Mouse (Mus musculus) midbrain, embryonic 15.5 days (tissue): ENCODE measurements at regions not wholly inside any gene's neighbourhood (a gene's known extent, or its start where the extent isn't known, plus 50 kb on each side); places are given as distances from the start of the nearest gene placed in this dataset.

Experiments used
- ATAC-seq: fragments of 200-750 bp; cut with Nextera tagmentation; replicated peaks from 2 replicates; pipeline ENCODE4 v1.8.0; 2017; ENCODE audit warnings: moderate TSS enrichment
- H3K27ac ChIP-seq: fragments of 300-500 bp; sonication (generic); 2 replicates; pipeline ENCODE4 v1.5.1; 2015; ENCODE audit warnings: mild to moderate bottlenecking, inconsistent platforms
- H3K27me3 ChIP-seq: fragments of 300-500 bp; sonication (generic); replicated peaks from 2 replicates; pipeline ENCODE4 v1.6.1; 2015; ENCODE audit warnings: inconsistent platforms
- H3K36me3 ChIP-seq: fragments of 300-500 bp; sonication (generic); replicated peaks from 2 replicates; pipeline ENCODE4 v1.6.1; 2015; ENCODE audit warnings: inconsistent platforms
- H3K4me1 ChIP-seq: fragments of 300-500 bp; sonication (generic); 2 replicates; pipeline ENCODE4 v1.6.1; 2015; ENCODE audit warnings: inconsistent platforms
- H3K4me2 ChIP-seq: fragments of 300-500 bp; sonication (generic); 2 replicates; pipeline ENCODE4 v1.6.1; 2015; ENCODE audit warnings: inconsistent platforms, mild to moderate bottlenecking, moderate library complexity
- H3K4me3 ChIP-seq: fragments of 300-500 bp; sonication (generic); 2 replicates; pipeline ENCODE4 v1.5.1; 2015; ENCODE audit warnings: mild to moderate bottlenecking, inconsistent platforms
- H3K9ac ChIP-seq: fragments of 300-500 bp; sonication (generic); 2 replicates; pipeline ENCODE4 v1.6.1; 2015; ENCODE audit warnings: mild to moderate bottlenecking, inconsistent platforms
- H3K9me3 ChIP-seq: fragments of 300-500 bp; sonication (generic); 2 replicates; pipeline ENCODE4 v1.6.1; 2016; ENCODE audit warnings: inconsistent platforms
- WGBS: fragments of 180-500 bp; shearing (Covaris S2); methylation state at CpG from one replicate; pipeline ENCODE4 v1.1.7; 2015; ENCODE audit warnings: mixed read lengths; 5-methylcytosine and 5-hydroxymethylcytosine counted together

DNA sequence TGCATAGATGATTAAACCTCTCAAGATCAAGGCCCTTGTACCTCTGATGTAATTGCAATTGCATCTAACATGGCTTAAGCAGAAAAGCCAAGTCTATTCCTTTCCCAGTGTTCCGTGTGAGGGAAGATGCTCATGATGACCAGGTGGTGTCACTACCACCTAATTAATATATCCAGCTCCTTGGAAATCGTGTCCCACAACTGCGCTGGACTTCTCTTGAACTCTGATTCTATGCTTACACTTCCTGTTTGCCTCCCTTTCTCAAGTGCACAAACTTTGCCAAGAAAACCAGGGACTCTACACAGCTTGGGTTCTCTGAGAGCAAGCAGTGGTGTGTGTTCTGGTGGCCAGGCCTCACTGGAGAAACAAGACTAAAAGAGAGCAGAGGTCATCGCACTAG is 58.0 kb upstream of the Slc1a1 start:
- H3K36me3 ChIP-seq = no peaks in the 10 kb centered on the region
- no peak overlapping the region for H3K9ac ChIP-seq
- no peaks in the 10 kb centered on the region for H3K27me3 ChIP-seq
- H3K9me3 ChIP-seq = no peaks in the 10 kb centered on the region
- H3K4me1 ChIP-seq = no peaks in the 10 kb centered on the region
- peak; percentile 73; the same call in 1 of the 2 replicates for ATAC-seq
- no peak overlapping the region for H3K27ac ChIP-seq
- H3K4me2 ChIP-seq = no peak overlapping the region
- 32% methylated on average over 4 of the region's 4 CpGs for WGBS
- H3K4me3 ChIP-seq = no peak overlapping the region

GRCm38 (mm10) chr19:28777674-28778073 is 57.2 kb upstream of the Slc1a1 start:
- no peaks in the 10 kb centered on the region for H3K27me3 ChIP-seq
- H3K4me3 ChIP-seq = no peak overlapping the region
- WGBS = 48% methylated on average over 2 of the region's 2 CpGs
- H3K4me2 ChIP-seq = no peak overlapping the region
- H3K9ac ChIP-seq = no peak overlapping the region
- H3K9me3 ChIP-seq = no peaks in the 10 kb centered on the region
- no peaks in the 10 kb centered on the region for H3K36me3 ChIP-seq
- H3K4me1 ChIP-seq = no peaks in the 10 kb centered on the region
- no peak for ATAC-seq
- H3K27ac ChIP-seq = no peak overlapping the region

GRCm38 (mm10) chr19:28778386-28778785 is 56.5 kb upstream of the Slc1a1 start:
- Histone ChIP-seq H3K9me3 (no peaks in the 10 kb centered on the region), H3K4me1 (no peaks in the 10 kb centered on the region), H3K36me3 (no peaks in the 10 kb centered on the region), H3K9ac (no peak overlapping the region), H3K27me3 (no peaks in the 10 kb centered on the region), H3K27ac (no peak overlapping the region), H3K4me3 (no peak overlapping the region), H3K4me2 (no peak overlapping the region)
- 20% methylated on average over 4 of the region's 4 CpGs for WGBS
- ATAC-seq = no peak

DNA sequence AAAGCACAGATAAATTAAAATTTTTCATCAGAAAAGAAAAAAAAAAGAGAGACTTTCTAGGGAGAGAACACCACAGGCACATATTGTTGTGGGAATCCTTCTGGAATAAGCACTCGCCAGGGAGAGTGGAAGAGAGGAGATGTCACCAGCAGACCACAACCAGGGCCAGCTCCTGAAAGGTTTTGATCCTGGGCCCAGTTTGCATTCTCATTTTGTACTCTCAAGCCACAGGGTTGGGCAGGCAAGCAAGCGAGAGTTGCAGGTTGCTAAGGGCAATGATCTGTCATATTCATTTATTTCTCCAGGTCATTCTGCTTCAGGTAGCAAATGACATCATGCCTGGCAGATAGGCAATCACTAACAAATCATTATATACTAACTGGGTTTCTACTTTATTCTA is 52.9 kb upstream of the Slc1a1 start:
- H3K4me2 ChIP-seq = no peak overlapping the region
- H3K4me1 ChIP-seq = no peaks in the 10 kb centered on the region
- WGBS = 82% methylated on average over 2 of the region's 2 CpGs
- ATAC-seq = no peak
- no peaks in the 10 kb centered on the region for H3K9me3 ChIP-seq
- no peak overlapping the region for H3K27ac ChIP-seq
- no peak overlapping the region for H3K9ac ChIP-seq
- H3K36me3 ChIP-seq = no peaks in the 10 kb centered on the region
- no peaks in the 10 kb centered on the region for H3K27me3 ChIP-seq
- no peak overlapping the region for H3K4me3 ChIP-seq
